In genomic region chr7:98871882-98872281, GRCm38 (mm10) we compare ENCODE assay signal across 22 mouse cellular contexts. TPM values are rescaled to one million over a fixed set of nuclear protein-coding genes. Genes with fewer than 3 reads are reported as not detected.
DNase-seq lines count a peak whose midpoint lies in the region; ATAC-seq and TF ChIP-seq lines count a peak whose summit lies in the region.
"Had no signal": no experiment of that assay in that cellular context is flagged by ENCODE, and none has a peak within 500 bp of the region (broad histone marks: within the 10 kb centered on the region; RNA-seq: fewer than 3 reads in every experiment).

No protein-coding gene starts in this region.

- no peaks in the 10 kb centered on the region for H3K27me3 ChIP-seq in lung, embryonic 14.5 days (ENCODE audit: insufficient read depth, low read length)
- H3K27me3 ChIP-seq: heart, embryonic 15.5 days had no signal

- H3K4me2 ChIP-seq in lung, embryonic 14.5 days, result no peak overlapping the region
- H3K4me2 ChIP-seq: heart, embryonic 15.5 days; hindbrain, embryonic 14.5 days; liver, embryonic 13.5 days had no signal

- H3K4me1 ChIP-seq in lung, embryonic 14.5 days (ENCODE audit: insufficient read depth), result peaks cover 35% of the 10 kb centered on the region
- peaks cover 21% of the 10 kb centered on the region for H3K4me1 ChIP-seq in bone marrow macrophage, adult 2 months (ENCODE audit: control insufficient read depth, insufficient read depth, low read length)

- no peak for ATAC-seq in lung, embryonic 14.5 days (ENCODE audit: insufficient read depth)
- ATAC-seq: forebrain, embryonic 16.5 days; inflammation-experienced regulatory T-cells, adult 6 months; lung, postnatal 0 days; Patski had no signal

- WGBS in lung, embryonic 14.5 days, result 56% methylated on average over 12 of the region's 12 CpGs

- H3K27ac ChIP-seq in lung, embryonic 14.5 days (ENCODE audit: low read depth), result peak overlapping the region; percentile 59; the same call in 1 of the 2 replicates
- H3K27ac ChIP-seq in bone marrow macrophage, adult 2 months (ENCODE audit: insufficient read depth, low read depth, low read length), result peak overlapping the region; percentile 16; the same call in 1 of the 2 replicates
- H3K27ac ChIP-seq: heart, embryonic 15.5 days; hindbrain, embryonic 14.5 days; liver, embryonic 13.5 days had no signal

- H3K36me3 ChIP-seq in lung, embryonic 14.5 days (ENCODE audit: insufficient read depth), result no peaks in the 10 kb centered on the region
- H3K36me3 ChIP-seq: heart, embryonic 15.5 days; liver, embryonic 13.5 days had no signal

- no peaks in the 10 kb centered on the region for H3K9me3 ChIP-seq in lung, embryonic 14.5 days (ENCODE audit: low read depth, low read length)
- H3K9me3 ChIP-seq: heart, embryonic 15.5 days; liver, embryonic 13.5 days had no signal

- H3K9ac ChIP-seq in lung, embryonic 14.5 days, result no peak overlapping the region
- H3K9ac ChIP-seq: heart, embryonic 15.5 days; hindbrain, embryonic 14.5 days; liver, embryonic 13.5 days had no signal

- no peak for TF ChIP-seq CTCF in lung, embryonic 14.5 days (IDR thresholded peaks at IDR 0.05; ENCODE audit: low read depth)
- no peak for TF ChIP-seq CTCF in bone marrow macrophage, adult 2 months (IDR thresholded peaks at IDR 0.05; ENCODE audit: low read depth, low read length)

- no peak for TF ChIP-seq POLR2A in bone marrow macrophage, adult 2 months (IDR thresholded peaks at IDR 0.05; ENCODE audit: borderline replicate concordance, low read depth, low read length)

- H3K4me3 ChIP-seq in lung, embryonic 14.5 days (ENCODE audit: low read depth, low read length), result no peak overlapping the region
- H3K4me3 ChIP-seq in bone marrow macrophage, adult 2 months (ENCODE audit: insufficient read depth, low read length), result peak overlapping the region; percentile 21; the same call in 1 of the 2 replicates
- H3K4me3 ChIP-seq: heart, embryonic 15.5 days; liver, embryonic 13.5 days had no signal

- peak; percentile 20 for DNase-seq in heart, postnatal 4 days
- DNase-seq in heart, adult 9 months (ENCODE audit: low spot score in 2 of 2), result no peak
- DNase-seq in lung, embryonic 14.5 days, result peak; percentile 78
- DNase-seq in lung, postnatal 4 days, result no peak
- peak; percentile 28 for DNase-seq in ES-CJ7 (ENCODE audit: low read depth, low spot score)
- no peak for DNase-seq in layer of hippocampus, postnatal 14 days (ENCODE audit: low spot score in 2 of 2)
- no peak for DNase-seq in urinary bladder, postnatal 10 days (ENCODE audit: low spot score)
- DNase-seq: B cell, adult 2 months; cerebellum, adult 18-20 months; cerebellum, postnatal 36 days; embryo, embryonic 11 days; heart, postnatal 36 days; liver, embryonic 13.5 days; midbrain, embryonic 14.5 days; spleen, adult 18-20 months had no signal

RNA-seq across cellular contexts. Expression of gene Wnt11, which starts 37.0 kb away (rescaled TPM):
- 1 to 10 TPM; 4.4 to 5.7 TPM for total RNA-seq in heart, postnatal 4 days (2021)
- 21.4 and 21.5 TPM in 2 replicates for polyA plus RNA-seq in lung, embryonic 14.5 days (2014; fragmentation: Nextera tagmentation; extraction: Ambion mirVana)
- not detected in 2 replicates for polyA plus RNA-seq in bone marrow macrophage, adult 2 months (2012; ENCODE audit: insufficient read depth, insufficient read length, missing spikeins)
- total RNA-seq in layer of hippocampus, postnatal 14 days (2021), result 1 to 10 TPM; 2.2 to 2.8 TPM
- polyA plus RNA-seq: inflammation-experienced regulatory T-cells, adult 6 months had no signal

Comparison
In these comparisons a context has a peak if more than half of its experiments do, and no peak if none do; other contexts are left out.
1. DNase-seq: peak in heart, postnatal 4 days (single experiment), lung, embryonic 14.5 days (single experiment) and ES-CJ7 (single experiment); none in heart, adult 9 months (0 of 2), lung, postnatal 4 days (0 of 2), layer of hippocampus, postnatal 14 days (0 of 2) and urinary bladder, postnatal 10 days (single experiment).